Mouse (Mus musculus) neural tube, postnatal 0 days (tissue): Measurements from ENCODE around the gene Xylt2. TPM values are rescaled to one million over a fixed set of nuclear protein-coding genes. Genes with fewer than 3 reads are reported as not detected.

Experiments
- polyA plus RNA-seq: library from polyadenylated mRNA; unstranded; fragments of >200 nt; fragmentation: Nextera tagmentation; extraction: Ambion mirVana; gene quantifications from 2 replicates; pipeline ENCODE4 v1.2.1, GENCODE M21; 2015

Xylt2 gene
- 18.1 and 19.3 TPM in 2 replicates for polyA plus RNA-seq

DNA sequence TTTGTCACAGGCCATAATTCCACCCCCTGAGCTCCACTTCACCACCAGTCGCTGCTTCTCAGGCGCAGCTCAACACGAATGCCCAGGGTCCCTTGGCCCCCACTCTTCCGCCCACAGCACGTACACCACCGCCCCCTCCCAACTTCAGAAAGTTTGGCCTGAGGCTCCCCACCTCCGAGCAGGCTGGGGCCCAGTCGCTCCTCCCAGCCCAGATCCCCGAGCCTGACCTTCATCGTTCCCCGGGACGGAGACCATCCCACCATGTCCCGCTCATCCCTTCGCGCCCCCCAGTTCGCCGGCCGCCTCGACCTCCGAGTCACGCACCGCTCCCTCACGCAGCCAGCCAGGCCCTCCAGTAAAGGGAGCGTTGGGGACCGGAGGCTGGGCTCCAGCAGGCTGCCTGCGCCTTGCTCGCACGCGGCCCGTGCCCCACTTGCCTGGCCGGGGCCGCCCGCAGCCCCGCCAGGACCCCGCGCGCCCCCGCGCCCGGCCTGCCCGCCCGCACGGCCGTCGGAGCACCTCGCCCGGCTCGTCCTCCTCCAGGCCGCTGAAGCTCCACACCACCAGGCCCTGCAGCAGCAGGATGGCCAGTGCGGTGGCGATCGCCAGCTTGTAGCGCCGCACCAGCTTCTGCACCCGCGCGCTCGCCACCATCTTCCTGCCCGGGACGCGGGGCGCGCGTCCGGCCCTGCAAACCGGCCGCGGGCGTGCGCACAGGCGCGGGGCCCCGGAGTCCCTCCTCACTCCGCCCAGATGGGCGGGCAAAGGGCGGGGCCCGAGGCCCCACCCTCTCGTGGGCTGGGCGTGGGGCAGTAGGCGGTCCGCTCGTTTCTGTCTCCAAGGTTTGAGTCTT, at the start of gene Xylt2:
Xylt2 (minus strand) TSS at position 762 of the 853 bp plus-strand sequence.

DNA sequence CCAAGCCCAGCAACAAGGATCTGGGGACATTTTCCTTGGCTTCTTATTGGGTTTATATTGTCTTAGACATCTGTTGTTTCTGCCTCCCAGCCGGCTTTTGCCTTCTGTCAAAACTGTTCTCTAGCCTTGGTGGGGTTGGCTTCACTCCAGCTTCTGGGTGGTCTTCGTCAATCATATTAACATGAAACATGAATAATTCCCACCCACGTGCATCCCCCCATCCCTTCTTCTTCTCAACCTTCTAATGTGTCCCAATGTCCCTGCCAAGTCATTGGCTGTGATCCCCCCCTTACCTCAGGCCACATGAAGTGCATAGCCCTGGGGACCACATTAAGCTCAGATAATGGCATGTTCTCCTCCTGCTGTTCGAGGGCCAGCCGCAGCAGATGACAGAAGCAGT, 27.2 kb upstream of the Xylt2 start, which contains the start of gene Gm11541:
Gm11541 (minus strand) TSS at position 28 of the 400 bp plus-strand sequence.

DNA sequence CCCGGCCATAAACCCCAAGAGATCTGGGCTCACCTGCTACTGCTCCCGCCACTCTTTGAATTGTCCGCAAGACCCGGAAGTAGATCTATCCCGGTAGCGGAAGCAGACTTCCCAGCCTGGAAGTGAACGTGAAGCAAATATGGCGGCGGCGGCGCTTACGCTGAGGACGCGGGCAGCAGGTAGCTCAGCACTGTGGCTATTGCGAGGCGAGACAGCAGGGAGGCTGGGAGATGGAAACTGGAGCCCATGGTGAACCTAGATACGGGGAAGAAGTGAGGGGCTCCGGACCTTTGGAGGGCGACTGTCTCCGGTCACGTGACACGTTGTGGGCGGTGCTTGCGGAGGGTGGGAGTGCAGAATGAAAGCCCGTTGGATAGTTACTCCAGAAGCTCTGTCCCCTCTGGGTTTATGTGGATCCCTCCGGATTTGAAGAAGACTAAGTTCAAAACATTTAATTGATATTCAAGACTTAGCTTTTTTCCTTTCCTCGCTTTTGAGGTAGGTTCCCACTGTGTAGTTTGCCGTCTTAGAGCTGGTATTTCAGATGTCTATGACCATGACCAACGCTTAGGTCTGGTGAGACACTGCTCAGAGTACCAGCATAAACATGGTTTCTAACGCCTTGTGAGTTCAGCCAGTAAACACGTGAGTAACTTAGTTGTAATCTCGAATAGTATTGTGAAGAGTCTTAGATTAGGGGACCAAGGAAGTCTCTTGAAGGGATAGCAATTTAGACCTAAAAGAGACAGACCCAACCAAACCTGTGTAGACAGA, 23.5 kb downstream of the Xylt2 start, which contains the start of the genes Mrpl27 and Eme1:
Mrpl27 (plus strand) TSS at position 105 of the 774 bp plus-strand sequence.
Eme1 (minus strand) TSS at position 302 of the 774 bp plus-strand sequence.

DNA sequence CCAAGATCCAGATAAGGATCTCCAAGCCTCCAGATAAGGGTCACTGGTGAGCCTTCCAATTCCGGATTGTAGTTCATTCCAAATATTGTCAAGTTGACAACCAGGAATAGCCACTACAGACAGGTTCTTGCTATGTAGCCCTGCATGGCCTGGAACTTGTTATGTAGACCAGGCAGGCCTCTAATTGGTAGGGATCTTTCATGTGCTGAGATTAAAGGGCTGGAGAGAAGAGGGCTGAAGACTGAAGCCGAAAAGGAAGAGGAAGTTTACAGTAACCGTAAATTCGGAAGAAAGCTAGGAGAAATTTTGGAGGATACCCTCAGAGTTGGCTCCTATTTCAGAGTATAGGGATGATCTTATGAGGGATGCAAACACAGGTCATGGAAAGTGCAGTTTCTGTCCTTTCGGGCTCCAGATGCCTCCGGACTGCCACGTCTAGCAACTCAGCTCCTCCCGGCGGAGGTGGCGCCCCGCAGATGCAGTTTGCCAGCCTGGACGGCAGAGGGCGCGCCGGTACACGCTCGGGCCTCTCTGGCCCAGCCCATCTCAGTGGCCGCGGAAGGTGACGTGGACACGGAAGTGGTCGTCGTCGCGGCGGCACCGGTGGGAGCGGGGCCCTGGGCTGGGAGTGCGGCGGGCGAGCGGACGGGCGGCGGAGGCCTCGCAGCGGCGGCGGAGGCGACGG, 48.0 kb downstream of the Xylt2 start, which contains the start of gene Lrrc59:
Lrrc59 (plus strand) TSS at position 569 of the 685 bp plus-strand sequence.

Other genes starting within 250 kb of the Xylt2 start
- gene Cacna1g, start 203.3 kb downstream of the Xylt2 start, polyA plus RNA-seq: 11.5 and 19.1 TPM in 2 replicates
- 0.97 and 1.2 TPM in 2 replicates for gene Spata20, start 191.3 kb downstream of the Xylt2 start, polyA plus RNA-seq
- gene Epn3, start 177.5 kb downstream of the Xylt2 start, polyA plus RNA-seq: 1.8 and 2.5 TPM in 2 replicates
- gene Mycbpap, start 155.8 kb downstream of the Xylt2 start, polyA plus RNA-seq: 0.75 and 0.98 TPM in 2 replicates
- 9.7 and 12.6 TPM in 2 replicates for gene Rsad1, start 128.3 kb downstream of the Xylt2 start, polyA plus RNA-seq
- gene Chad, start 112.5 kb downstream of the Xylt2 start, polyA plus RNA-seq: 2.3 TPM in 2 replicates
- gene Acsf2, start 75.6 kb downstream of the Xylt2 start, polyA plus RNA-seq: 2.7 and 3.6 TPM in 2 replicates
- 110 and 117 TPM in 2 replicates for gene Lrrc59, start 47.7 kb downstream of the Xylt2 start, polyA plus RNA-seq
- 189 and 199 TPM in 2 replicates for gene Mrpl27, start 23.7 kb downstream of the Xylt2 start, polyA plus RNA-seq
- 0.86 and 1.5 TPM in 2 replicates for gene Eme1, start 23.6 kb downstream of the Xylt2 start, polyA plus RNA-seq
- 0.12 TPM in 1 of 2 replicates, not detected in the other for gene Gm11541, start 27.0 kb upstream of the Xylt2 start, polyA plus RNA-seq
- 0.17 TPM in 1 of 2 replicates, not detected in the other for gene Cdc34b, start 64.3 kb upstream of the Xylt2 start, polyA plus RNA-seq
- not detected in 2 replicates for gene Tmem92, start 105.2 kb upstream of the Xylt2 start, polyA plus RNA-seq